Comparison of ENCODE assay signal across 30 mouse cellular contexts in genomic region chr13:56544956-56545355, GRCm38 (mm10). TPM values are rescaled to one million over a fixed set of nuclear protein-coding genes. Genes with fewer than 3 reads are reported as not detected.
"Had no signal": no experiment of that assay in that cellular context is flagged by ENCODE, and none has a peak within 500 bp of the region (broad histone marks: within the 10 kb centered on the region; RNA-seq: fewer than 3 reads in every experiment).

No protein-coding gene starts in this region.

- H3K36me3 ChIP-seq: kidney, embryonic 15.5 days; limb, embryonic 12.5 days; limb, embryonic 15.5 days; neural tube, embryonic 12.5 days; stomach, embryonic 15.5 days had no signal

- H3K27me3 ChIP-seq: kidney, embryonic 15.5 days; limb, embryonic 12.5 days; limb, embryonic 15.5 days; neural tube, embryonic 12.5 days; stomach, embryonic 15.5 days had no signal

- DNase-seq: kidney, adult 11 months; kidney, adult 8-10 months; kidney, postnatal 10 days; kidney, postnatal 36 days; layer of hippocampus, postnatal 36 days; liver, postnatal 0 days; lung, embryonic 14.5 days; midbrain, embryonic 14.5 days; retina, postnatal 1 day; right cerebral cortex, postnatal 25 days; spleen, adult 18-20 months; thymus, adult 2 months; thymus, postnatal 14 days; thymus, postnatal 4 days had no signal

- H3K9me3 ChIP-seq: kidney, embryonic 15.5 days; limb, embryonic 12.5 days; limb, embryonic 15.5 days; neural tube, embryonic 12.5 days; stomach, embryonic 15.5 days had no signal

- H3K4me3 ChIP-seq: kidney, embryonic 15.5 days; left cerebral cortex, adult 2 months; limb, embryonic 12.5 days; limb, embryonic 15.5 days; neural tube, embryonic 12.5 days; stomach, embryonic 15.5 days had no signal

- H3K4me1 ChIP-seq: limb, embryonic 12.5 days; limb, embryonic 15.5 days; neural tube, embryonic 12.5 days had no signal

- H3K27ac ChIP-seq: kidney, embryonic 15.5 days; left cerebral cortex, adult 2 months; limb, embryonic 12.5 days; limb, embryonic 15.5 days; liver, embryonic 14.5 days; macrophage; neural tube, embryonic 12.5 days; stomach, embryonic 15.5 days had no signal

RNA-seq across cellular contexts. Expression of gene Lect2, which starts 3.3 kb away (rescaled TPM):
- total RNA-seq: layer of hippocampus, adult 8-10 months; layer of hippocampus, postnatal 10 days; layer of hippocampus, postnatal 36 days; left cerebral cortex, adult 2 months; left cerebral cortex, postnatal 10 days; left cerebral cortex, postnatal 36 days; megakaryocyte, adult 5-6 weeks; midbrain, postnatal 0 days; neutrophil, adult 5-6 weeks had no signal
- polyA plus RNA-seq: limb, embryonic 12.5 days; limb, embryonic 15.5 days; lung, embryonic 14.5 days; lung, postnatal 0 days; macrophage; midbrain, embryonic 14.5 days; midbrain, postnatal 0 days; neural tube, embryonic 12.5 days; thymus, adult 2 months had no signal

RNA-seq across cellular contexts. Expression of gene Fbxl21, which starts 22.7 kb away (rescaled TPM):
- total RNA-seq: megakaryocyte, adult 5-6 weeks had no signal
